Mouse (Mus musculus) lung, embryonic 15.5 days (tissue): Measurements from ENCODE around the gene Col20a1. TPM values are rescaled to one million over a fixed set of nuclear protein-coding genes. Genes with fewer than 3 reads are reported as not detected.

Experiments
- ATAC-seq: fragments of 200-750 bp; cut with Nextera tagmentation; 2 replicates; pipeline ENCODE4 v1.8.0; 2017; ENCODE audit warnings: moderate number of reproducible peaks, borderline replicate concordance; ENCODE audit not compliant: low FRiP score, low TSS enrichment; ENCODE audit errors: extremely low read depth
- H3K27ac ChIP-seq: fragments of 300-500 bp; sonication (generic); 2 replicates; pipeline ENCODE4 v1.5.1; 2015; ENCODE audit warnings: moderate library complexity, mild to moderate bottlenecking, inconsistent platforms
- H3K27me3 ChIP-seq: fragments of 300-500 bp; sonication (generic); 2 replicates; pipeline ENCODE4 v1.6.1; 2015; ENCODE audit warnings: inconsistent platforms
- H3K36me3 ChIP-seq: fragments of 300-500 bp; sonication (generic); 2 replicates; pipeline ENCODE4 v1.6.1; 2015; ENCODE audit warnings: inconsistent platforms
- H3K4me1 ChIP-seq: fragments of 300-500 bp; sonication (generic); 2 replicates; pipeline ENCODE4 v1.6.1; 2015; ENCODE audit warnings: inconsistent platforms
- H3K4me2 ChIP-seq: fragments of 300-500 bp; sonication (generic); 2 replicates; pipeline ENCODE4 v1.6.1; 2015; ENCODE audit warnings: inconsistent platforms, mild to moderate bottlenecking, moderate library complexity
- H3K4me3 ChIP-seq: fragments of 300-500 bp; sonication (generic); 2 replicates; pipeline ENCODE4 v1.5.1; 2015; ENCODE audit warnings: mild to moderate bottlenecking, inconsistent platforms
- H3K9ac ChIP-seq: fragments of 300-500 bp; sonication (generic); 2 replicates; pipeline ENCODE4 v1.6.1; 2015; ENCODE audit warnings: inconsistent platforms
- H3K9me3 ChIP-seq: fragments of 300-500 bp; sonication (generic); 2 replicates; pipeline ENCODE4 v1.6.1; 2016; ENCODE audit warnings: inconsistent platforms
- WGBS: fragments of 180-500 bp; shearing (Covaris S2); methylation state at CpG from one replicate; pipeline ENCODE4 v1.1.7; 2015; 5-methylcytosine and 5-hydroxymethylcytosine counted together
- polyA plus RNA-seq: library from polyadenylated mRNA; unstranded; fragments of >200 nt; fragmentation: Nextera tagmentation; extraction: Ambion mirVana; gene quantifications from 2 replicates; pipeline ENCODE4 v1.2.1, GENCODE M21; 2015

The Col20a1 gene
- polyA plus RNA-seq, 1 experiment from 2014 or later = 0.61 TPM

DNA sequence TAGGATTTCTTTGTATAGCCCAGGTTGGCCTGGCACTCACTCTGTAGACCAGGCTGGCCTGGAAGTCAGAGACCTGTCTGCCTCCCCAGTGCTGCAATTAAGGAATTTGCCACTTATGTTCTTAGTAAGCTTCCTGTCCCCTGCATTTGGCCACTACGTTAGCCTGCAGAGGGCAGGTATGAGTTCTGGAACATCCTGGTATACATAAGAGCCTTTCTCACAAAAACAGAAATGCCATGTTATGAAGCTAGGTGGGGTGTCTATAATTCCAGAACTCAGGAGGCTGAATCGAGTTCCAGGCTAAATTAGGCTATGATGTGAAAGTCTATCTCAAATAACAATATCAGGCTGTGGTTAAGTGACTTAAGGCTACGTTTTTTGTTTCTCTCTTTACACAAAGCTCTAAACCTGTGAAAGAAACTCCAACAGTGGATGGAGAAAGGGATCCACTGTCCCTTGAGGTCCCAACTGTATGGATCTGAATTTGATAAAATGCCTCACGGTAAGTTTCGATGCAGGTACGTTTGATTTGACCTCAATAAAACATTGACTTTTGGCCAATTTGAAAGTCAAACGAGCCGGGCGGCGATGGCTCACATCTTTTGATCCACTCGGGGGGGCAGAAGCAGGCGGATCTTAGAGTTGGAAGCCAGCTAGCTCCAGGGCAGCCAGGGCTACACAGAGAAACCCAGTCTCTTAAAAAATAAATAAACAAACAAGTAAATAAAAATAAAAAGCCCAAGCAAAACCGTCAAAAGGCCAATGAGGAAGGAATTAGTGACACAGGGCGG is 20.0 kb upstream of the Col20a1 start:
- peaks cover 17% of the 10 kb centered on the region for H3K36me3 ChIP-seq
- H3K4me2 ChIP-seq = peak overlapping the region; percentile 64
- no peaks in the 10 kb centered on the region for H3K9me3 ChIP-seq
- H3K27ac ChIP-seq = peak overlapping the region; percentile 84
- peak overlapping the region; percentile 92 for H3K9ac ChIP-seq
- WGBS = 10% methylated on average over 14 of the region's 14 CpGs
- ATAC-seq = peak; percentile 15; the same call in 1 of the 2 replicates
- peaks cover 35% of the 10 kb centered on the region for H3K4me1 ChIP-seq
- no peaks in the 10 kb centered on the region for H3K27me3 ChIP-seq
- peak overlapping the region; percentile 87 for H3K4me3 ChIP-seq

DNA sequence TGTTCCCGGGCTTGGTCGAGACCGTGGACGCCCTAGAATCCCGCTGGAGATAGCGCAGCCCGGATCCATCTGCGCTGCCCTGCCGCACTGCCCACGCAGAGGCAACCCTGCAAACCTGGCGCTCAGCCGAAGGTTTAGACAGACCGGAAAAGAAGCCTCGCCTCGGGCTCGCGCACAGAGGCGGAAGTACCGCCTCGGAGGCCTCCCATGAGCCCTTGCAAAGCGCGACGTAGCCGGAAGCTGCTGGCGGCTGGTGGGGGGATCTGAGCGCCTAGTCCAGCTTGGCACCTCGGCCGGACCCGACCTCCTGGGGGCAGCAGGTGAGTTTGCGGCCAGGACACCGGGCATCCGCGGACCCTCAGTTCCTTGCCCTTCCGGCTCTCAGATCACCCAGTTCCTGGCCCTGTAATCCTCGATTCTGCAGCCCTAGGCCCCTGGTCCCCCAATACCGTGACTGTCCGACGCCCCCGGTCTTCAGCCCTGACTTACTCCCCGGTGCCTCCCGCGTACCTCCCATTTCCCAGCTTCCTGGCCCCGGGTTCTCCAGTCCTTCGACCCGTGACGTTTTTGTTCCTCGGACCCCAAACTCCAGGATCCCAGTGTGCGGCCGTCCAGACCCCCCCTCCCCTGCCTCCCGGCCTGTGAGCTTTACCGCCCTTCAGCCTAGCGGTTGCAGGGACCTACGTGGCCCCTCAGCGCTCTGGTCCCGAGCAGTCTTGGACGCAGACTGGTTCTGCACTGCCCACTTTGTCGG is 19.1 kb upstream of the Col20a1 start, which contains the start of gene Arfgap1:
Gene Arfgap1 (plus strand): TSS at position 216 of the 754 bp plus-strand sequence.
- WGBS = under 1% methylated on average over 57 of the region's 57 CpGs
- H3K4me2 ChIP-seq = peak within 1 kb of the TSS; percentile 64
- H3K4me1 ChIP-seq = peaks cover 35% of the 10 kb centered on the region
- peak within 1 kb of the TSS; percentile 84 for H3K27ac ChIP-seq
- H3K4me3 ChIP-seq = peak within 1 kb of the TSS; percentile 87
- peak within 1 kb of the TSS; percentile 92 for H3K9ac ChIP-seq
- H3K27me3 ChIP-seq = no peaks in the 10 kb centered on the region
- H3K36me3 ChIP-seq = peaks cover 26% of the 10 kb centered on the region
- peak; percentile 90 for ATAC-seq
- no peaks in the 10 kb centered on the region for H3K9me3 ChIP-seq

DNA sequence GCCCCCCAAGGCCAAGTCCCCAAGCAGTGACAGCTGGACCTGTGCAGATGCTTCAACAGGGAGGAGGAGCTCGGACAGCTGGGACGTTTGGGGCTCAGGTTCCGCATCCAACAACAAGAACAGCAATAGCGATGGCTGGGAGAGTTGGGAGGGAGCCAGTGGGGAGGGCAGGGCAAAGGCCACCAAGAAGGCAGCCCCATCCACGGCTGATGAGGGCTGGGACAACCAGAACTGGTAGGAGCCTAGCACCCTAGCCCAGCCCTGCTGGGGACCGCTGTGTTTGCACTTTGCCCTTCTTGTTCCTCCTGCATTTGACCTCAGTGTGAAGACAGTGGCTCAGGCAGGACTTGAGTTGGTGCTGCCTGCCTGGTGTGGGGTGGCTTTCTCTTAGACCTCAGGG is 5.2 kb upstream of the Col20a1 start:
- H3K27me3 ChIP-seq = no peaks in the 10 kb centered on the region
- H3K9me3 ChIP-seq = no peaks in the 10 kb centered on the region
- no peak overlapping the region for H3K27ac ChIP-seq
- WGBS = 73% methylated on average over 6 of the region's 6 CpGs
- no peaks in the 10 kb centered on the region for H3K4me1 ChIP-seq
- H3K9ac ChIP-seq = no peak overlapping the region
- peaks cover 66% of the 10 kb centered on the region for H3K36me3 ChIP-seq
- no peak for ATAC-seq
- no peak overlapping the region for H3K4me2 ChIP-seq
- no peak overlapping the region for H3K4me3 ChIP-seq

DNA sequence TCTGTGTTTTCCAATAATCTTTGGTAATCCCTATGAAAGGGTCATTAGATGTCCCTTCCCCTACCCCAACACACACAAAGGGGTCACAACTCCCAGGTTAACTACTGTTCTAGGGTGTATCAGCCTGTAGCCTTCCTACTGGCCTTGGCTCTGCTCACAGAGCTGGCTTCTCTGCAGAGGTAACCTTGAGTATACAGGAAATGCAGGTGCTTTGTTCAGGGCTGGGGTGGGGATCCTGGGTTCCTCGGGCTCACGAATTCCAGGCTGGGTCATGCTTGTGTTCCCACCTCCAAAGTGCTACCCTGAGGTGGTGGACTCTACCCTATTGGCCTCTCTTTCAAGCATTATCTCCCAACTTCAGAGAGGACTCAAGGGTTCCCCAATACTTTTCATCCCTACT is 700 bp upstream of the Col20a1 start:
- Histone ChIP-seq H3K27me3 (no peaks in the 10 kb centered on the region), H3K4me2 (no peak overlapping the region), H3K36me3 (peaks cover 22% of the 10 kb centered on the region), H3K9me3 (no peaks in the 10 kb centered on the region), H3K4me3 (no peak overlapping the region), H3K27ac (no peak overlapping the region), H3K4me1 (no peaks in the 10 kb centered on the region), H3K9ac (no peak overlapping the region)
- 74% methylated on average over 2 of the region's 2 CpGs for WGBS
- ATAC-seq = no peak

DNA sequence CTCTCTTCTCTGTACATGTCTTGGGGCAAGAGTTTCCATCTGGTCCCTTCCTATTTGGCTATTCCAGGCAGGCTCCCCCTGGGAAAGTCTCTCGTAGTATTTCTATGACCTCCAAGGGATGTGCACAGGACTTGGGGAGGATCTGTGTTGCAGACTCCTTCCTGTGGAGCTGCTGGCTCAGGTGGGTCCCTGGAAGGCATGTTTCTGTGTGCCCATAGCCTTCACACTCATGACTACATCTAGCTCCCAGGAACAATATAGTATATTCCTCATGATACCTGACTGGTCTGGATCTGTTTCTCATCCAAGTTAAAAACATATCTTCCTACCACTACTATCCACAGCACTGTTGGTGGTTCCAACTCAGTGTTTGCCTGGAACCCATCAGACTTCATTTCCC is 666 bp downstream of the Col20a1 start:
- no peak overlapping the region for H3K27ac ChIP-seq
- H3K4me2 ChIP-seq = no peak overlapping the region
- H3K27me3 ChIP-seq = no peaks in the 10 kb centered on the region
- H3K4me3 ChIP-seq = no peak overlapping the region
- peaks cover 9% of the 10 kb centered on the region for H3K36me3 ChIP-seq
- no peak overlapping the region for H3K9ac ChIP-seq
- H3K4me1 ChIP-seq = no peaks in the 10 kb centered on the region
- ATAC-seq = no peak
- WGBS = 75% methylated on average over 1 of the region's 1 CpGs
- no peaks in the 10 kb centered on the region for H3K9me3 ChIP-seq

DNA sequence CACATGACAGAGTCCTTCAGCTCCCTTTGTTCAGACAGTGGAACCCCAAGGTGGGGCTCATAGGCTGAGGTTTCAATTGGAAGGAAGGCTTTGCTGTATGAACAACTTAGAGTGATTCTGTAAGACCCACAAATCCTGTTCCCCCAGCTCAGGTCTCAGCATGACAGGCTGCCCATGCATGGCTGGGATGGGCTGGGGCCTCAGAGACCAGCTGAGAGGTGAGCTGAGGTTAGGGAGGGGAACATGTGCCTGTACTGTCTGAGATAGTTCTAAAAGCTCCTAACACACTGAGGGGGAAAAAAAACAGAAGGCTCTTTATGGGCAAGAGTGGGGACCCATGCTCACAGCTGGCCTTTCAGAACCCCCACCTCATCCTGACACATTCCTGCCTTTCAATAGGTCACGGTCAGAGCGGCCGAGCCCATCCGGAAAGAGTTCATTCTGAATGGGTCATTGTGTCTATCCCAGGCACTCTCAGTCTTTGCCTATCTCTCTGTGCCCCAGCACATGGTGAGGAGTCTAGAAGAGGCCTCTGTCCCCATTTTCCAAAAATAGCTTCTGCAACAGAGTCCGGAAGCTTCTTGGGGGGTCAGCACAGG is 1.2 kb downstream of the Col20a1 start:
- no peak for ATAC-seq
- Histone ChIP-seq H3K9me3 (no peaks in the 10 kb centered on the region), H3K4me2 (no peak overlapping the region), H3K27ac (no peak overlapping the region), H3K4me3 (no peak overlapping the region), H3K36me3 (peaks cover 3% of the 10 kb centered on the region; the same call in 1 of the 2 replicates), H3K4me1 (no peaks in the 10 kb centered on the region), H3K27me3 (no peaks in the 10 kb centered on the region), H3K9ac (no peak overlapping the region)
- WGBS = 44% methylated on average over 5 of the region's 5 CpGs

DNA sequence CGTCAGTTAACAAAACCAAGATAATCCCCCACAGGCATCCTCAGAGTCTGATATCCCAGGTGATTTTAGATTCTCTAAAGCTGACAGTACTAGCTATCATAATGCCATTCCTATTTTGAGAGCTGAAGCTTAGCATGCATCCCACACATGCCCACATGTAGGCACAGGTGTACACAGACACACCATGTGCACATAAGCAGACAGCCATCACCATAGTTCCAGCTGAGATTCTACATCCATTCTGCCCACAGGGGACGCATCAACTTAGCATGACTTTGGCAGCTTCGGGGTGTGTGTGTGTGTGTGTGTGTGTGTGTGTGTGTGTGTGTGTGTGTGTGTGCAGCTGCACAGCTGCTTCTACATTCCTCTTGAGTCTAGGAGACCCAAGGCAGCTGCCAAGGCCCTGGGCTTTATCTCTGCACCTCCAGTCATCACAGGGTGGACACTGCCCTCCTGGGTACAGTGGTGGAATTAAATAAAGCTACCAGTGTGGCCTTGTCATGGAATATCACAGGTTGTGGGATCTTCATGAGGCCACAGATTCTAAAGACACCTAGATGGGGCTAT is 2.1 kb downstream of the Col20a1 start:
- Histone ChIP-seq H3K36me3 (no peaks in the 10 kb centered on the region), H3K4me3 (no peak overlapping the region), H3K4me2 (no peak overlapping the region), H3K27ac (no peak overlapping the region), H3K27me3 (no peaks in the 10 kb centered on the region), H3K9me3 (no peaks in the 10 kb centered on the region), H3K4me1 (no peaks in the 10 kb centered on the region), H3K9ac (no peak overlapping the region)
- 65% methylated on average over 3 of the region's 3 CpGs for WGBS
- no peak for ATAC-seq

DNA sequence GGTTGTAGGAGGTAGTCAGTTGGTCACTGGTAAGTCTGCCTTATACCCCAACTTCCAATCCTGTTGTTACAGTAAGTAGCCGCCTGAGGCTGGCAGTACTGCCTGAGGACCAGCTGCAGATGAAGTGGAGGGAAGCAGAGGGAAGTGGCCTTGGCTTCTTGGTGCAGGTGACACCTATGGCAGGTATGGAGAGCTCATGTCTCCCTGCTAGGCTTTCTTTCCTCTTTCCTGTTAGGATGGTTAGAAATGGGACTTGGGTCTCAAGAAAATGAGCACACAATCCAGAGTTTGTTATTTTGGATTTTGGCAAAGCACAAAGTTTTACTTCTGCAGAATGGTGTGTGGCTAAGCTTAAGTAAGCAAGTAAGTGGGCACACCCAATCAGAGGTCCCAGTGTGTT is 2.6 kb downstream of the Col20a1 start:
- H3K9me3 ChIP-seq = no peaks in the 10 kb centered on the region
- H3K4me3 ChIP-seq = no peak overlapping the region
- no peak overlapping the region for H3K4me2 ChIP-seq
- ATAC-seq = no peak
- no peaks in the 10 kb centered on the region for H3K36me3 ChIP-seq
- H3K4me1 ChIP-seq = no peaks in the 10 kb centered on the region
- no peaks in the 10 kb centered on the region for H3K27me3 ChIP-seq
- no peak overlapping the region for H3K9ac ChIP-seq
- H3K27ac ChIP-seq = no peak overlapping the region
- 72% methylated on average over 1 of the region's 1 CpGs for WGBS

DNA sequence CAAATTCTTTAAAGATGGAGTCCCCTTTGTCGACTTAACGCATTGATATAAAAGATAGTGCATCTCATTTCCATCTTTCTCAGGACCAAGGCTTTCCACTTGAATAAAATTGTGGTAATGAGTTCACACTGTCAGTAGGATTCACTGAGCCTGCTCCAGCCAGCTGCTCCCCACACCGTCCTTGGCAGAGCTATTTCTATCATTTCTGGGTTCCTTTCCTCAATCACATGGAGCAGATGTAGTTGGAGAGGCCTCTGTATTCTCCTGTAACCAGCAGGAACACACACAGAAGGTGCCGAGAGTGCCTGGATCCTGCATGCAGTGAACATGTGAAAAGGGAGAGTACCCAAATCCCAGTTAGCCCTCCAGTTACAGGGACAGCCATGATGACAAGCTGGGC is 4.0 kb downstream of the Col20a1 start:
- H3K4me3 ChIP-seq = no peak overlapping the region
- WGBS = 71% methylated on average over 4 of the region's 4 CpGs

DNA sequence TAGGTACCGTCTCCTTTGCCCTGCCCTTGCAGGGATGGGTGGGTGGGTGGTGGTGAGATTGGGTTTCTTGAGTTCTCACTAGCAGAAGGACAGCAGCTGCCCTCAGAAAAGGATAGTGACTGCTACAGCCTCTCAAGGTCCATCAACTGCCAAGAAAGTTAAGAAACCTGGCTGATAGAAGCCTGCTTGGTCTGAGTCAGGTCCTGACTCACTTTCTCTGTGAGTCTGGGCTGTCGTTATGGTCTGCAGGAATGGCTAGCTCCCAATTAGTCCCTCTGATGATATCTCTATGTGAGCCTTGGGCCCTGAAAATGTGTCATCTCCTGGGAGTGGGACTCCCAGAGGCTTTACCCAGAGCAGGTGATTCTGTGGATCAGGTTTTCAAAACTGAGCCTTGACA is 8.0 kb downstream of the Col20a1 start:
- no peak overlapping the region for H3K9ac ChIP-seq
- WGBS = 76% methylated on average over 2 of the region's 2 CpGs
- no peaks in the 10 kb centered on the region for H3K36me3 ChIP-seq
- H3K4me2 ChIP-seq = no peak overlapping the region
- no peak for ATAC-seq
- H3K4me1 ChIP-seq = no peaks in the 10 kb centered on the region
- H3K9me3 ChIP-seq = no peaks in the 10 kb centered on the region
- no peak overlapping the region for H3K4me3 ChIP-seq
- H3K27ac ChIP-seq = no peak overlapping the region
- H3K27me3 ChIP-seq = no peaks in the 10 kb centered on the region

More for the DNA sequence above, 4.0 kb downstream of the Col20a1 start:
- H3K9me3 ChIP-seq = no peaks in the 10 kb centered on the region
- H3K4me2 ChIP-seq = no peak overlapping the region
- H3K27ac ChIP-seq = no peak overlapping the region
- no peak for ATAC-seq
- no peaks in the 10 kb centered on the region for H3K27me3 ChIP-seq
- no peak overlapping the region for H3K9ac ChIP-seq
- H3K4me1 ChIP-seq = no peaks in the 10 kb centered on the region
- H3K36me3 ChIP-seq = no peaks in the 10 kb centered on the region

DNA sequence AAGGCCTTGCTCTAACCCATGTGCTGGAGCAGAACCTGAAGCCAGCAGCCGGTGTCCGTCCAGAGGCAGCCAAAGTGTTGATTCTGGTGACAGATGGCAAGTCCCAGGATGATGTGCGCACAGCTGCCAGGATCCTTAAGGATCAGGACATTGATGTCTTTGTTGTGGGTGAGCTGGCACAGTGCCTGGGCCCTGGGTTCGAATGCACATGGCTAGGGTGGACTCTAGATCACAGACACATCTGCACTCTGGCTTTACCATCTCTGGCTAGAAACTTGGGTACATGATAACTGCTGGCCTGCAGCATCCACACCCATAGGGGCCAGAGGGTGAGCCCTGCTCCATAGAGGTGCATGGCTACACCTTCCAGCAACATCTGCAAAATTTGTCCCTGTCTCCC is 9.1 kb downstream of the Col20a1 start:
- H3K36me3 ChIP-seq = no peaks in the 10 kb centered on the region
- no peak overlapping the region for H3K27ac ChIP-seq
- no peak overlapping the region for H3K4me2 ChIP-seq
- H3K4me3 ChIP-seq = no peak overlapping the region
- H3K4me1 ChIP-seq = no peaks in the 10 kb centered on the region
- H3K27me3 ChIP-seq = no peaks in the 10 kb centered on the region
- no peaks in the 10 kb centered on the region for H3K9me3 ChIP-seq
- WGBS = 61% methylated on average over 4 of the region's 4 CpGs
- ATAC-seq = no peak
- no peak overlapping the region for H3K9ac ChIP-seq
